Mouse (Mus musculus): ENCODE measurements around the gene Olfr328.

DNA sequence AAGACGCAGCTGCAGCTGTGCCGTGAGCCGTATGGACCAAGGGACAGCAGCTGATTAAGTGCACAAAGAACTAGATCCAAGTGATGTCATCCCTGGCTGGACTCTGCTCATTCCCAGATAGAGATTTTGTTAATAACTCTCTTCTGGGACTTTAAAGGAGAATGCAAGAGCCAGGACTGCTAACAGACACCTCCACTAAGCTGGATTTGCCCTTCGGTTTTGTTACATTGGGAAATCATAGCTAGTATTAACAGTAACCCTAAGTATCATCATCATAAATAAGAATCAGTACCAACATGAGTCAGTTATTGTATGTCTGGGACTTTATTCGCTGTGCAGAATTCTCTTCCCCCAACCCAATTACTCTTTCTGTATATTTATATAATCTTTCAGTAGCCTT, 9.1 kb downstream of the Olfr328 start, which contains the start of gene Olfr329-ps:
- no peak for TF ChIP-seq POLR2A (IDR thresholded peaks at IDR 0.05; ENCODE audit: extremely low read depth, insufficient read depth, low read length)
- no peak for TF ChIP-seq CTCF (IDR thresholded peaks at IDR 0.05; ENCODE audit: extremely low read depth, insufficient read depth, low read length)

Data from cortical plate, adult 2 months (tissue).